Comparison of ENCODE assay signal across 17 mouse cellular contexts in the genomic region with DNA sequence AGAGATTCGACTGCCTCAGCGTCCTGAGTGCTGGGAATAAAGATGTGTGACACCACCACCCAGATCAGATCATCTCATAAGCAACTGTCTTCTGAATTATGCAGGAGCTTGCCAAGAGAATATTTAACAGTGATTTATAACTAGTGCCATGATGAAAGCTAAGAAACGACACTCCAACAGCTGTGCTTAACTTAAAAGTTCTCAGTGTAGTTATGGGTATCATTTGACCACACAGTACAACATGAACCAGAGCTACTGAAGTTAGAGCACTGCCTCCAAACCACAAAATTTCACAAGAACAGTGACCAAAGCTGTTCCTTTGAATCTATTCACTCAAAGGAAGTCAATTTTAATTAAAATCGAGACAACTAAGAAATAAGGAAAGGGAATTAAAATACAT.
A peak's percentile ranks its signal among the peaks of the same experiment; 100 is the strongest.
DNase-seq lines count a peak whose midpoint lies in the region; ATAC-seq lines count a peak whose summit lies in the region.
"Had no signal": no experiment of that assay in that cellular context is flagged by ENCODE, and none has a peak within 500 bp of the region (broad histone marks: within the 10 kb centered on the region; RNA-seq: fewer than 3 reads in every experiment).

No protein-coding gene starts in this region.

- intact Hi-C loops in gastrocnemius, postnatal 14 days (cut with DNase I; ENCODE audit: low total_unique reads) = no loop called here

- peak; percentile 29 for DNase-seq in gastrocnemius, adult 18-20 months (ENCODE audit: low spot score)
- DNase-seq in gastrocnemius, postnatal 14 days = no peak
- peak; percentile 20 for DNase-seq in lung, postnatal 36 days
- no peak for DNase-seq in lung, postnatal 10 days
- no peak for DNase-seq in right cerebral cortex, postnatal 36 days (ENCODE audit: low spot score in 2 of 2)
- DNase-seq in right cerebral cortex, adult 2 months (ENCODE audit: low spot score in 2 of 2) = no peak
- no peak for DNase-seq in yolk sac, embryonic 10.5 days (ENCODE audit: low spot score)
- DNase-seq: adrenal gland, adult 2 months; adrenal gland, postnatal 36 days; cerebellum, adult 11 months; cerebellum, adult 9-10 months; cerebellum, postnatal 25 days; forebrain, postnatal 0 days had no signal

- ATAC-seq in megakaryocyte, adult 5-6 weeks (ENCODE audit: poor library complexity, severe bottlenecking) = peak; percentile 67
- ATAC-seq: forebrain, embryonic 13.5 days; forebrain, postnatal 0 days; hindbrain, embryonic 16.5 days; inflammation-experienced regulatory T-cells, adult 6 months had no signal

Comparison
In these comparisons a context has a peak if more than half of its experiments do, and no peak if none do; other contexts are left out.
1. DNase-seq: peak in gastrocnemius, adult 18-20 months (single experiment) and lung, postnatal 36 days (single experiment); none in gastrocnemius, postnatal 14 days (single experiment), lung, postnatal 10 days (single experiment), right cerebral cortex, postnatal 36 days (0 of 2), right cerebral cortex, adult 2 months (0 of 2) and yolk sac, embryonic 10.5 days (single experiment).